ENCODE assay signal across 11 mouse cellular contexts in the genomic region with DNA sequence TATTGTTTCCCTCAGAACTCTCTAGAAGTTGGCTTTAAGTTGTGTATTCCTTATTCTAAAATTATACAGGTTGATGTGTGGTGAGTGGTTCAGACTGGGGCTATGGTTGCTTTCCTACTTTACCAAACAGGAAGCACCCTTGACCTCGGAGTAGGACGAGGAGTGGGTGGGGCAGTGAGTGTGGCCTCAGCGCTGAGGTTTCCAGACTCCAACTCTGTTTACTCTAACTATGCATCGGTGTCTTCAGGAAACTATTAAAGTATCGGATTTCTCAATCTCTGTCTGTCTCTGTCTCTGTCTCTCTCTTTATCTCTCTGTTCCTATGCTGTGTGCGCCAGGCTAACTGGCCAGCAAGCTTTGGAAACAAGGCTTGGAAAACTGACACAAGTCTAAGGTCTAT. TPM values are rescaled to one million over a fixed set of nuclear protein-coding genes. Genes with fewer than 3 reads are reported as not detected.
A peak's percentile ranks its signal among the peaks of the same experiment; 100 is the strongest.
DNase-seq lines count a peak whose midpoint lies in the region; ATAC-seq and TF ChIP-seq lines count a peak whose summit lies in the region.
"Had no signal": no experiment of that assay in that cellular context is flagged by ENCODE, and none has a peak within 500 bp of the region (broad histone marks: within the 10 kb centered on the region; RNA-seq: fewer than 3 reads in every experiment).

No protein-coding gene starts in this region.

- H3K27me3 ChIP-seq in liver, postnatal 0 days (ENCODE audit: insufficient read depth, low read length), result no peaks in the 10 kb centered on the region
- H3K27me3 ChIP-seq in stomach, embryonic 15.5 days (replicated peaks), result no peaks in the 10 kb centered on the region
- H3K27me3 ChIP-seq in midbrain, postnatal 0 days (ENCODE audit: insufficient read depth, low read length), result no peaks in the 10 kb centered on the region
- H3K27me3 ChIP-seq: liver, embryonic 13.5 days had no signal

- DNase-seq in kidney, postnatal 25 days, result peak; percentile 51 to 62
- DNase-seq in kidney, postnatal 4 days, result no peak
- DNase-seq in embryo, embryonic 10.5 days (ENCODE audit: low spot score), result peak; percentile 65
- no peak for DNase-seq in liver, postnatal 0 days
- no peak for DNase-seq in midbrain, postnatal 0 days (ENCODE audit: low spot score)
- DNase-seq in MN1 (ENCODE audit: low spot score), result no peak
- DNase-seq: heart, postnatal 10 days; layer of hippocampus, adult 9-11 months; liver, embryonic 13.5 days; thymus, postnatal 4 days had no signal

- no peak for TF ChIP-seq CTCF in liver, postnatal 0 days (IDR thresholded peaks at IDR 0.05; ENCODE audit: low read depth)
- no peak for TF ChIP-seq CTCF in midbrain, postnatal 0 days (IDR thresholded peaks at IDR 0.05)

- WGBS in liver, postnatal 0 days (ENCODE audit: insufficient replicate concordance), result 17% methylated on average over 6 of the region's 6 CpGs
- 18% methylated on average over 6 of the region's 6 CpGs for WGBS in stomach, embryonic 15.5 days
- WGBS in midbrain, postnatal 0 days, result 77% methylated on average over 6 of the region's 6 CpGs

- H3K4me3 ChIP-seq in liver, postnatal 0 days (ENCODE audit: low read depth, low read length), result no peak overlapping the region
- H3K4me3 ChIP-seq in stomach, embryonic 15.5 days (replicated peaks), result no peak overlapping the region
- no peak overlapping the region for H3K4me3 ChIP-seq in midbrain, postnatal 0 days (ENCODE audit: low read depth, low read length)
- H3K4me3 ChIP-seq: liver, embryonic 13.5 days had no signal

- ATAC-seq in liver, postnatal 0 days, result no peak
- no peak for ATAC-seq in stomach, embryonic 15.5 days (ENCODE audit: insufficient read depth, low FRiP score, low read depth)
- no peak for ATAC-seq in midbrain, postnatal 0 days (ENCODE audit: low FRiP score)

- H3K27ac ChIP-seq in liver, postnatal 0 days (ENCODE audit: low read depth), result peak overlapping the region; percentile 55
- H3K27ac ChIP-seq in stomach, embryonic 15.5 days, result 0 out of 2 replicates have a peak overlapping the region, but pooled peaks have one; percentile 31
- no peak overlapping the region for H3K27ac ChIP-seq in midbrain, postnatal 0 days (ENCODE audit: low read depth, low read length)
- H3K27ac ChIP-seq: liver, embryonic 13.5 days had no signal

- no peak overlapping the region for H3K4me2 ChIP-seq in liver, postnatal 0 days (ENCODE audit: low read depth, low read length)
- no peak overlapping the region for H3K4me2 ChIP-seq in stomach, embryonic 15.5 days
- H3K4me2 ChIP-seq in midbrain, postnatal 0 days (ENCODE audit: low read depth, low read length, poor library complexity, severe bottlenecking), result no peak overlapping the region
- H3K4me2 ChIP-seq: liver, embryonic 13.5 days had no signal

- peaks cover 47% of the 10 kb centered on the region for H3K4me1 ChIP-seq in liver, postnatal 0 days (ENCODE audit: insufficient read depth)
- peaks cover 60% of the 10 kb centered on the region for H3K4me1 ChIP-seq in stomach, embryonic 15.5 days
- H3K4me1 ChIP-seq in midbrain, postnatal 0 days (ENCODE audit: insufficient read depth, low read length), result peaks cover 6% of the 10 kb centered on the region; the same call in 1 of the 2 replicates

- no peak for TF ChIP-seq EP300 in liver, postnatal 0 days (IDR thresholded peaks at IDR 0.05; ENCODE audit: low read depth)

- no peak overlapping the region for H3K9ac ChIP-seq in liver, postnatal 0 days (replicated peaks)
- H3K9ac ChIP-seq in stomach, embryonic 15.5 days, result no peak overlapping the region
- H3K9ac ChIP-seq in midbrain, postnatal 0 days (replicated peaks; ENCODE audit: low read length, poor library complexity, severe bottlenecking), result no peak overlapping the region
- H3K9ac ChIP-seq: liver, embryonic 13.5 days had no signal

- H3K9me3 ChIP-seq in liver, postnatal 0 days (ENCODE audit: low read length), result no peaks in the 10 kb centered on the region
- no peaks in the 10 kb centered on the region for H3K9me3 ChIP-seq in stomach, embryonic 15.5 days
- H3K9me3 ChIP-seq in midbrain, postnatal 0 days (ENCODE audit: low read length), result no peaks in the 10 kb centered on the region
- H3K9me3 ChIP-seq: liver, embryonic 13.5 days had no signal

- no peaks in the 10 kb centered on the region for H3K36me3 ChIP-seq in liver, postnatal 0 days (replicated peaks; ENCODE audit: insufficient read depth, low read length)
- no peaks in the 10 kb centered on the region for H3K36me3 ChIP-seq in stomach, embryonic 15.5 days
- H3K36me3 ChIP-seq in midbrain, postnatal 0 days (ENCODE audit: insufficient read depth, low read length), result no peaks in the 10 kb centered on the region
- H3K36me3 ChIP-seq: liver, embryonic 13.5 days had no signal

RNA-seq across cellular contexts. Expression of a gene that starts 57.2 kb away (rescaled TPM):
- 16.1 and 19.2 TPM in 2 replicates for polyA plus RNA-seq in liver, postnatal 0 days (2015; fragmentation: Nextera tagmentation; extraction: Ambion mirVana)
- 50.2 and 50.8 TPM in 2 replicates for polyA plus RNA-seq in stomach, embryonic 15.5 days (2015; fragmentation: Nextera tagmentation; extraction: Ambion mirVana)
- total RNA-seq in midbrain, postnatal 0 days (2014; rRNA removed), result 49.8 and 51.0 TPM in 2 replicates
- 22.9 and 24.3 TPM in 2 replicates for polyA plus RNA-seq in midbrain, postnatal 0 days (2015; fragmentation: Nextera tagmentation; extraction: Ambion mirVana)

Comparison
In these comparisons a context has a peak if more than half of its experiments do, and no peak if none do; other contexts are left out.
1. DNase-seq: peak in kidney, postnatal 25 days (2 of 2) and embryo, embryonic 10.5 days (single experiment); none in kidney, postnatal 4 days (0 of 2), liver, postnatal 0 days (single experiment), midbrain, postnatal 0 days (single experiment) and MN1 (single experiment).